Mouse (Mus musculus): ENCODE data around the gene Rnaset2a. TPM values are rescaled to one million over a fixed set of nuclear protein-coding genes. Genes with fewer than 3 reads are reported as not detected.
"Not testable (repeated sequence)": the region's sequence is repeated elsewhere in the genome, so short reads cannot be mapped to it uniquely, and the experiment has no call there.

Rnaset2a gene
- polyA plus RNA-seq, 1 experiment = 18.3 TPM

DNA sequence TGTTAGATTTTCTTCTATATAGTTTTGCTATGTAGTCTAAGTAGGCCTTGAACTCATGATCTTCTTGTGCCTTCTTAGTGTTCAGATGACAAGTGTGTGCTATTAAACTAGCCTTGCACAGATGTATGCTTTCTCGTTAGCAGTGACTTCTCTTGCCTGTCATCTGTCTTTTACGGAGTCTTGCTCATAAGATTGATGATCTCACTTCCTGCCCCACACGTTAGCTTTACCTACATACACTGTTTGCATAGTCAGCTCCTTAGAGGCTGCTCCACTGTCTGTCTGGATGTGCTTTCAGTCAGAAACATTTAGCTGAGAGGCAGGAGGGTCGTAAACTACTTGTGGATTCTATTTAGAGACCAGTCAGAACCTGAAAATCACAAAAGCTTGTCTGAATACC, 23.2 kb upstream of the Rnaset2a start:
- no peak overlapping the region for H3K27ac ChIP-seq (ENCODE audit: control insufficient read depth, insufficient read depth, low read depth, low read length)
- no peak overlapping the region for H3K4me3 ChIP-seq (ENCODE audit: control insufficient read depth, low read depth, low read length)
- H3K27me3 ChIP-seq (ENCODE audit: control insufficient read depth, insufficient read depth, low read length) = no peaks in the 10 kb centered on the region
- TF ChIP-seq CTCF (IDR thresholded peaks at IDR 0.05; ENCODE audit: control insufficient read depth, insufficient read depth, insufficient replicate concordance, low read depth, low read length) (no peak), POLR2A (IDR thresholded peaks at IDR 0.05; ENCODE audit: control insufficient read depth, low read depth, low read length) (no peak)
- peaks cover 11% of the 10 kb centered on the region for H3K36me3 ChIP-seq (ENCODE audit: control insufficient read depth, insufficient read depth, low read length)
- H3K4me1 ChIP-seq (ENCODE audit: control insufficient read depth, insufficient read depth, low read length) = no peaks in the 10 kb centered on the region

- H3K36me3 ChIP-seq (ENCODE audit: control insufficient read depth, insufficient read depth, low read length) = peaks cover 8% of the 10 kb centered on the region
- no peak for TF ChIP-seq POLR2A (IDR thresholded peaks at IDR 0.05; ENCODE audit: control insufficient read depth, low read depth, low read length)
- no peak for TF ChIP-seq CTCF (IDR thresholded peaks at IDR 0.05; ENCODE audit: control insufficient read depth, insufficient read depth, insufficient replicate concordance, low read depth, low read length)
- no peaks in the 10 kb centered on the region for H3K4me1 ChIP-seq (ENCODE audit: control insufficient read depth, insufficient read depth, low read length)
- no peak overlapping the region for H3K27ac ChIP-seq (ENCODE audit: control insufficient read depth, insufficient read depth, low read depth, low read length)
- H3K4me3 ChIP-seq (ENCODE audit: control insufficient read depth, low read depth, low read length) = no peak overlapping the region
- no peaks in the 10 kb centered on the region for H3K27me3 ChIP-seq (ENCODE audit: control insufficient read depth, insufficient read depth, low read length)
Measured at GRCm38 (mm10) chr17:8170331-8170730, 22.4 kb upstream of the Rnaset2a start.

DNA sequence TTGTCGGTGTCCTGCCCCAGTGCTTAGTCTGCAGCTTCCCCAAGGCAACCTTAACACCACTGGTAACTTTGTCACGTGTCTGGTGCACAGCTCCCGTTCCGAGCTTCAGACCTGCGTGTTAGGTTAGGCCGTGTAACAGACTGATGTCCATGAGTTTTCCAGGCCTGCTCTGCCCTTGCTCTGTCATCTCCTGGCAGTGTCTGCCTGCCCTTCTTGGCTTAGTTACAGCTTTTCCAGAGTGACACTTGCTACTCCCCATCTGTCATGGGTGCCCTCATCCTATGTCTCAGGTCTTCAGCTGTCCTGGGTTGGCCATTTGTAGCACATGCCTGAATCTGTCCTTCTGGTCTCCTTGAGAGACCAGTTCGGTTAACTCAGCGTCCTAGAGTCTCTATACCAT, 19.5 kb upstream of the Rnaset2a start:
- not testable (repeated sequence) for H3K4me1 ChIP-seq (ENCODE audit: control insufficient read depth, insufficient read depth, low read length); H3K36me3 ChIP-seq (ENCODE audit: control insufficient read depth, insufficient read depth, low read length); H3K27me3 ChIP-seq (ENCODE audit: control insufficient read depth, insufficient read depth, low read length); H3K27ac ChIP-seq (ENCODE audit: control insufficient read depth, insufficient read depth, low read depth, low read length)
- peak overlapping the region; percentile 50 for H3K4me3 ChIP-seq (ENCODE audit: control insufficient read depth, low read depth, low read length)

- not testable (repeated sequence) for H3K27me3 ChIP-seq (ENCODE audit: control insufficient read depth, insufficient read depth, low read length); H3K36me3 ChIP-seq (ENCODE audit: control insufficient read depth, insufficient read depth, low read length); H3K4me1 ChIP-seq (ENCODE audit: control insufficient read depth, insufficient read depth, low read length)
- peak overlapping the region; percentile 67; the same call in 1 of the 2 replicates for H3K27ac ChIP-seq (ENCODE audit: control insufficient read depth, insufficient read depth, low read depth, low read length)
- peak overlapping the region; percentile 86 for H3K4me3 ChIP-seq (ENCODE audit: control insufficient read depth, low read depth, low read length)
Measured at GRCm38 (mm10) chr17:8166454-8166853, 18.6 kb upstream of the Rnaset2a start.

DNA sequence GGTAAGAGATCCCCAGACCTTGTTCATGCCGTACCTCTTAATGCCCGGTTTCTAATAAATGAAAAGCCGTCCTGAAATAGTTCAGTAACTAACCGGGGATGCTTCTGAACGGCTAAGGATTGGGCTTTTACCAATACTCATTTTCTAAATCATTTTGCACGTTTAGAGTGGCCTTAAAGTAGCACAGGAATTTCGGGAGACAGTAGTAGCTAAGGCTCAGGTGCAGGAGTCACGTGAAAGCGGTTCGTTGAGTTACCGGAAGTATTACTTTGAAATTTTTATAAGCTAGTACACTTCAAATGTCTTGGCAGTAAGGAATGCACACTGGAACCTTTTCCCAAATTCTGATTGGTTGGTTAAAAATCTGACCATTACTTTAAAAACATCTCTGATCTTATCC, 18.1 kb upstream of the Rnaset2a start:
- not testable (repeated sequence) for H3K36me3 ChIP-seq (ENCODE audit: control insufficient read depth, insufficient read depth, low read length); H3K4me1 ChIP-seq (ENCODE audit: control insufficient read depth, insufficient read depth, low read length); H3K27me3 ChIP-seq (ENCODE audit: control insufficient read depth, insufficient read depth, low read length)
- Histone ChIP-seq H3K4me3 (ENCODE audit: control insufficient read depth, low read depth, low read length) (peak overlapping the region; percentile 86; the same call in 1 of the 2 replicates), H3K27ac (ENCODE audit: control insufficient read depth, insufficient read depth, low read depth, low read length) (peak overlapping the region; percentile 67)

DNA sequence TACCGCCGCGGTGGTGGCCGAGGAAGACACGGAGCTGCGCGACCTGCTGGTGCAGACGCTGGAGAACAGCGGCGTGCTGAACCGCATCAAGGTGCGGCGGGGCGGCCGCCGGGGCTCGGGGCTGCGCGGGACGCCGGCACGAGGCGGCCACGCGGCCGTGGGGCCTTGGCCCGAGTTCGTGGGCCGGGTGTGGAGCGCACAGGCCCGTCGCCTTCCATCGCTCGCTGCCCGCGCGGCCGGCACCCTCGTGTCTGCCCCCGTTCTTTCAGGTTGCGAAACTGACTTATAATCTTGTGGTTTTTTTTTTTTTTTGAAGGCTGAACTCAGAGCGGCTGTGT, 17.7 kb upstream of the Rnaset2a start:
- H3K36me3 ChIP-seq (ENCODE audit: control insufficient read depth, insufficient read depth, low read length); H3K4me1 ChIP-seq (ENCODE audit: control insufficient read depth, insufficient read depth, low read length); H3K27me3 ChIP-seq (ENCODE audit: control insufficient read depth, insufficient read depth, low read length): not testable (repeated sequence)
- Histone ChIP-seq H3K27ac (ENCODE audit: control insufficient read depth, insufficient read depth, low read depth, low read length) (peak overlapping the region; percentile 93), H3K4me3 (ENCODE audit: control insufficient read depth, low read depth, low read length) (peak overlapping the region; percentile 86)

DNA sequence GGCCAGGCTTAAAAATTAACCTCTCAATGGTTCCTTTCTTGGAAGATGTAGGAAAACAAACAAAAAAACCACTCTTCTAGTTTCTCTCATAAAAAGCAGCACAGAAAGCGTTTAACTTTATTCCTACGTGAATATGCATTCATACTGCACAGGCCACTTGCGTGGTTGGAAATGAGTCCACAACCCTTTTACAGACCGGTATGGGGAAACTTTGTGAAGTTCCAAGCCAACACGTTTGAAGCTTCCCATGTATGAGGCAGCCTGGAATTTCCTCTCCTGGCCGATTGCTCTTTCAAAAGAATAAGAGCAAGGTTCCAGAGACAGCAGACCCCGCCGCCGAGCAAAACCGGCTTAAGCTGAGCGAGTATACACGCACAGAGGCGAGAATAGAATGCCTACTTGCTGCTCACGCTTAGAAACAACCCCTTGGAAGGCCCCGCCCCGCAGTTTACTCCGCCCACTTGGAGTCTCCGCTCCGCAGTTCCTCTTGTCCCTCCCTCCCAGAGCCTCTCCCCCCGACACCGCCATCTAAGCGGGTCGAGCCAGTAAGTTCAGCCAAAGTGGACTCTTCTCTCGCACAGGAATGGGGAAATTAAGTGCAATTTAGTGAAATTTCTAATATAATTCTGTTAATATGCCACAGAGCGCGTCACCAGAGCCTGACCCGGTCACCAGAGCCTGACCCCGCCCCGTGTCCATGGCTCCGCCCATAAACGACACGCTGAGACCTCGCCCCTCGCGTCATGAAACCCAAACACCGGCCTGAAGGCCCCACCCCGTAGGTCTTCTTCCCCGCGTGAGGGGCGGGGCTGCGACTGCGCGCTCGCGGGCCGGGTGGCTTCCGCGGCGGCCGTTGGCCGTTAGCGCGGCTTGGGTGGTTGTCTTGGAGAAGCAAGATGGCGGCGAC, 17.1 kb upstream of the Rnaset2a start, which contains the start of gene Fgfr1op:
Gene Fgfr1op (plus strand): TSS at position 801 of the 907 bp plus-strand sequence.
- H3K27me3 ChIP-seq (ENCODE audit: control insufficient read depth, insufficient read depth, low read length); H3K4me1 ChIP-seq (ENCODE audit: control insufficient read depth, insufficient read depth, low read length); H3K36me3 ChIP-seq (ENCODE audit: control insufficient read depth, insufficient read depth, low read length): not testable (repeated sequence)
- Histone ChIP-seq H3K27ac (ENCODE audit: control insufficient read depth, insufficient read depth, low read depth, low read length) (peak within 1 kb of the TSS; percentile 93), H3K4me3 (ENCODE audit: control insufficient read depth, low read depth, low read length) (peak within 1 kb of the TSS; percentile 86)

DNA sequence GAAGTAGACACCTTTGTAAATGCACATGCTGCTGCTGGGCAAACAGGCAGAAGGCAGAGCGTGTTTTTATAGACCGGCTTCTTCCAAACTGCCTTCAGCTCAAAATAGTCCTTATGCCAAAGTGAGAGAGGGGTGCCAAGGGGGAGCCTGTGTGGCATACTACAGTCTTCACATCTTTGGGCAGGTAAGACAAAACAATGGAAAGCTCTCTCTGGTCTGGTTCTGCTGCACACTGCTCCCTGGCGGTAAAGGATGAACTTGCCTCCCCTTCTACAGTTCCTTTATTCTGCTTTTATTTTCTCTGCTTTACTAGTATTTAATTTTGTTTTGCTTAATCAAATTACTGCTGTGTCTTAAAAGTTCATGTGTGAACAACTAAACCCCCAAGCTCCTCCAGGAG, 13.1 kb upstream of the Rnaset2a start:
- not testable (repeated sequence) for H3K4me1 ChIP-seq (ENCODE audit: control insufficient read depth, insufficient read depth, low read length); H3K36me3 ChIP-seq (ENCODE audit: control insufficient read depth, insufficient read depth, low read length); H3K27ac ChIP-seq (ENCODE audit: control insufficient read depth, insufficient read depth, low read depth, low read length); H3K4me3 ChIP-seq (ENCODE audit: control insufficient read depth, low read depth, low read length); H3K27me3 ChIP-seq (ENCODE audit: control insufficient read depth, insufficient read depth, low read length)

GRCm38 (mm10) chr17:8158627-8159026, 10.7 kb upstream of the Rnaset2a start:
- not testable (repeated sequence) for H3K36me3 ChIP-seq (ENCODE audit: control insufficient read depth, insufficient read depth, low read length); H3K4me1 ChIP-seq (ENCODE audit: control insufficient read depth, insufficient read depth, low read length); H3K27ac ChIP-seq (ENCODE audit: control insufficient read depth, insufficient read depth, low read depth, low read length); H3K4me3 ChIP-seq (ENCODE audit: control insufficient read depth, low read depth, low read length); H3K27me3 ChIP-seq (ENCODE audit: control insufficient read depth, insufficient read depth, low read length)

GRCm38 (mm10) chr17:8155982-8156381, 8.1 kb upstream of the Rnaset2a start:
- H3K4me3 ChIP-seq (ENCODE audit: control insufficient read depth, low read depth, low read length); H3K27ac ChIP-seq (ENCODE audit: control insufficient read depth, insufficient read depth, low read depth, low read length); H3K4me1 ChIP-seq (ENCODE audit: control insufficient read depth, insufficient read depth, low read length); H3K36me3 ChIP-seq (ENCODE audit: control insufficient read depth, insufficient read depth, low read length); H3K27me3 ChIP-seq (ENCODE audit: control insufficient read depth, insufficient read depth, low read length): not testable (repeated sequence)

GRCm38 (mm10) chr17:8155010-8155409, 7.1 kb upstream of the Rnaset2a start:
- H3K27ac ChIP-seq (ENCODE audit: control insufficient read depth, insufficient read depth, low read depth, low read length); H3K27me3 ChIP-seq (ENCODE audit: control insufficient read depth, insufficient read depth, low read length); H3K4me1 ChIP-seq (ENCODE audit: control insufficient read depth, insufficient read depth, low read length); H3K36me3 ChIP-seq (ENCODE audit: control insufficient read depth, insufficient read depth, low read length); H3K4me3 ChIP-seq (ENCODE audit: control insufficient read depth, low read depth, low read length): not testable (repeated sequence)

DNA sequence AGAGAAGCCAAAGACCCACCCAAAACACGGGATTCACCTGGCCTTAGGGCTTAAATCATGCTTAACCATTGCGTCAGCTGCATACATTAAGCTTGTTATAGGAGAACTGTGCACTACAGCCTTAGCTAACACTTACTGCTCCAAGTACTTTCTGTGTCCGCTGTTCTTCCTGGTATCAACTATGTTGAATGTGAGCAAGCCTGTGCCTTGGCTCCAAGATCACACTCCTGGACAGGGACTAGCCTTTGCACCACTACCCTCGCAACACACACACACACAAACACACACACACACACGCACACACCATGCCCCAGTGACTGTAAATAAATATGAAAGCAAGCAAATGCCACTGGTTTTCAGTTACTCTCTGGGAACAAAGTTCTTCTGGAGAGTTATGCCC, 966 bp downstream of the Rnaset2a start:
- not testable (repeated sequence) for H3K4me1 ChIP-seq (ENCODE audit: control insufficient read depth, insufficient read depth, low read length); H3K27ac ChIP-seq (ENCODE audit: control insufficient read depth, insufficient read depth, low read depth, low read length); H3K27me3 ChIP-seq (ENCODE audit: control insufficient read depth, insufficient read depth, low read length); H3K36me3 ChIP-seq (ENCODE audit: control insufficient read depth, insufficient read depth, low read length)
- peak overlapping the region; percentile 81; the same call in 1 of the 2 replicates for H3K4me3 ChIP-seq (ENCODE audit: control insufficient read depth, low read depth, low read length)
